Mouse (Mus musculus): ENCODE results near the gene Ces2g. TPM values are rescaled to one million over a fixed set of nuclear protein-coding genes. Genes with fewer than 3 reads are reported as not detected.

The Ces2g gene
- total and polyA plus RNA-seq, 2 experiments: 31.6 to 36.9 TPM

GRCm38 (mm10) chr8:105000586-105000985 lies 39.1 kb downstream of the Ces2g start, which contains the start of gene Ces2h:
Ces2h (plus strand) TSS chr8:105000853.
- peak; percentile 88 for DNase-seq (ENCODE audit: extremely low read depth, low read depth, low spot score)
- Histone ChIP-seq H3K9ac (ENCODE audit: low read depth, low read length) (peak within 1 kb of the TSS; percentile 58), H3K36me3 (ENCODE audit: control insufficient read depth, insufficient read depth, low read length) (no peaks in the 10 kb centered on the region), H3K79me2 (ENCODE audit: control insufficient read depth, insufficient read depth, low read length) (no peaks in the 10 kb centered on the region), H3K27ac (replicated peaks; ENCODE audit: insufficient read depth, low read depth, low read length) (peak within 1 kb of the TSS; percentile 72), H3K27me3 (ENCODE audit: control insufficient read depth, insufficient read depth, low read length) (no peaks in the 10 kb centered on the region), H3K4me1 (ENCODE audit: control insufficient read depth, insufficient read depth, low read length) (peaks cover 20% of the 10 kb centered on the region; the same call in 1 of the 2 replicates), H3K4me3 (ENCODE audit: insufficient read depth, low read depth, low read length) (peak within 1 kb of the TSS; percentile 16)
- WGBS: 37% methylated on average over 7 of the region's 7 CpGs
- TF ChIP-seq CTCF (IDR thresholded peaks at IDR 0.05; ENCODE audit: low read depth, low read length): no peak

- no peak overlapping the region for H3K9ac ChIP-seq (ENCODE audit: low read depth, low read length)
These were observed 48.5 kb downstream of the Ces2g start for GRCm38 (mm10) chr8:105010000-105010399.

GRCm38 (mm10) chr8:105011136-105011535 lies 49.6 kb downstream of the Ces2g start:
- no peaks in the 10 kb centered on the region for H3K36me3 ChIP-seq (ENCODE audit: control insufficient read depth, insufficient read depth, low read length)
- peak; percentile 51 for DNase-seq (ENCODE audit: extremely low read depth, low read depth, low spot score)
- no peak for TF ChIP-seq POLR2A (IDR thresholded peaks at IDR 0.05; ENCODE audit: extremely low read depth, insufficient read depth, low read length)
- peak; percentile 27; the same call in 1 of the 2 replicates for TF ChIP-seq CTCF (IDR thresholded peaks at IDR 0.05; ENCODE audit: low read depth, low read length)
- H3K9ac ChIP-seq (ENCODE audit: low read depth, low read length): no peak overlapping the region; the same call in 1 of the 2 replicates
- no peaks in the 10 kb centered on the region for H3K79me2 ChIP-seq (ENCODE audit: control insufficient read depth, insufficient read depth, low read length)
- no peaks in the 10 kb centered on the region for H3K27me3 ChIP-seq (ENCODE audit: control insufficient read depth, insufficient read depth, low read length)
- H3K4me3 ChIP-seq (ENCODE audit: insufficient read depth, low read depth, low read length): no peak overlapping the region
- peak overlapping the region; percentile 76 for H3K27ac ChIP-seq (replicated peaks; ENCODE audit: insufficient read depth, low read depth, low read length)
- peaks cover 15% of the 10 kb centered on the region for H3K4me1 ChIP-seq (ENCODE audit: control insufficient read depth, insufficient read depth, low read length)
- 79% methylated on average over 12 of the region's 12 CpGs for WGBS

More at GRCm38 (mm10) chr8:105010000-105010399, 48.5 kb downstream of the Ces2g start:
- peak; percentile 91 for DNase-seq (ENCODE audit: extremely low read depth, low read depth, low spot score)
- Histone ChIP-seq H3K79me2 (ENCODE audit: control insufficient read depth, insufficient read depth, low read length) (no peaks in the 10 kb centered on the region), H3K4me3 (ENCODE audit: insufficient read depth, low read depth, low read length) (no peak overlapping the region), H3K4me1 (ENCODE audit: control insufficient read depth, insufficient read depth, low read length) (peaks cover 15% of the 10 kb centered on the region), H3K27ac (replicated peaks; ENCODE audit: insufficient read depth, low read depth, low read length) (peak overlapping the region; percentile 76), H3K27me3 (ENCODE audit: control insufficient read depth, insufficient read depth, low read length) (no peaks in the 10 kb centered on the region), H3K36me3 (ENCODE audit: control insufficient read depth, insufficient read depth, low read length) (no peaks in the 10 kb centered on the region)
- WGBS: 24% methylated on average over 2 of the region's 2 CpGs
- TF ChIP-seq CTCF (IDR thresholded peaks at IDR 0.05; ENCODE audit: low read depth, low read length) (no peak), POLR2A (IDR thresholded peaks at IDR 0.05; ENCODE audit: extremely low read depth, insufficient read depth, low read length) (no peak)

- no peak for DNase-seq (ENCODE audit: extremely low read depth, low read depth, low spot score)
- Histone ChIP-seq H3K4me1 (ENCODE audit: control insufficient read depth, insufficient read depth, low read length) (peaks cover 13% of the 10 kb centered on the region), H3K79me2 (ENCODE audit: control insufficient read depth, insufficient read depth, low read length) (no peaks in the 10 kb centered on the region), H3K4me3 (ENCODE audit: insufficient read depth, low read depth, low read length) (no peak overlapping the region), H3K9ac (ENCODE audit: low read depth, low read length) (no peak overlapping the region), H3K27ac (replicated peaks; ENCODE audit: insufficient read depth, low read depth, low read length) (no peak overlapping the region), H3K27me3 (ENCODE audit: control insufficient read depth, insufficient read depth, low read length) (no peaks in the 10 kb centered on the region), H3K36me3 (ENCODE audit: control insufficient read depth, insufficient read depth, low read length) (no peaks in the 10 kb centered on the region)
- TF ChIP-seq CTCF (IDR thresholded peaks at IDR 0.05; ENCODE audit: low read depth, low read length) (no peak), POLR2A (IDR thresholded peaks at IDR 0.05; ENCODE audit: extremely low read depth, insufficient read depth, low read length) (no peak)
- 97% methylated on average over 5 of the region's 5 CpGs for WGBS
These were observed 52.9 kb downstream of the Ces2g start for GRCm38 (mm10) chr8:105014391-105014790.

Other genes starting within 250 kb of the Ces2g start
- gene Ces2a, start 227.7 kb upstream of the Ces2g start, total RNA-seq (2014; rRNA removed): 551 and 915 TPM in 2 replicates
- 242 and 580 TPM in 2 replicates for gene Ces2a, start 227.7 kb upstream of the Ces2g start, polyA plus RNA-seq (2012; rRNA removed)
- gene Ces2b, start 130.1 kb upstream of the Ces2g start, total RNA-seq (2014; rRNA removed): 0.07 and 0.46 TPM in 2 replicates
- 0.05 and 0.29 TPM in 2 replicates for gene Ces2b, start 130.1 kb upstream of the Ces2g start, polyA plus RNA-seq (2012; rRNA removed)
- gene Ces2c, start 114.7 kb upstream of the Ces2g start, total RNA-seq (2014; rRNA removed): 27.8 and 111 TPM in 2 replicates
- 36.1 and 49.1 TPM in 2 replicates for gene Ces2c, start 114.7 kb upstream of the Ces2g start, polyA plus RNA-seq (2012; rRNA removed)
- 120 and 259 TPM in 2 replicates for gene Ces2e, start 35.5 kb upstream of the Ces2g start, total RNA-seq (2014; rRNA removed)
- 137 and 182 TPM in 2 replicates for gene Ces2e, start 35.5 kb upstream of the Ces2g start, polyA plus RNA-seq (2012; rRNA removed)
- gene Ces2f, start 14.4 kb upstream of the Ces2g start, total RNA-seq (2014; rRNA removed): not detected in 2 replicates
- not detected in 2 replicates for gene Ces2f, start 14.4 kb upstream of the Ces2g start, polyA plus RNA-seq (2012; rRNA removed)
- 0.07 and 0.18 TPM in 2 replicates for gene Ces2h, start 39.1 kb downstream of the Ces2g start, total RNA-seq (2014; rRNA removed)
- gene Ces2h, start 39.1 kb downstream of the Ces2g start, polyA plus RNA-seq (2012; rRNA removed): 0.22 and 0.26 TPM in 2 replicates
- 819 and 925 TPM in 2 replicates for gene Ces3a, start 86.9 kb downstream of the Ces2g start, total RNA-seq (2014; rRNA removed)
- gene Ces3a, start 86.9 kb downstream of the Ces2g start, polyA plus RNA-seq (2012; rRNA removed): 768 and 1,045 TPM in 2 replicates
- 271 and 504 TPM in 2 replicates for gene Ces3b, start 122.0 kb downstream of the Ces2g start, total RNA-seq (2014; rRNA removed)
- 213 and 453 TPM in 2 replicates for gene Ces3b, start 122.0 kb downstream of the Ces2g start, polyA plus RNA-seq (2012; rRNA removed)
- gene Ces4a, start 170.1 kb downstream of the Ces2g start, total RNA-seq (2014; rRNA removed): 0.13 and 0.55 TPM in 2 replicates
- 0.09 and 0.93 TPM in 2 replicates for gene Ces4a, start 170.1 kb downstream of the Ces2g start, polyA plus RNA-seq (2012; rRNA removed)
- 13.2 and 15.7 TPM in 2 replicates for gene Cbfb, start 209.0 kb downstream of the Ces2g start, total RNA-seq (2014; rRNA removed)
- gene Cbfb, start 209.0 kb downstream of the Ces2g start, polyA plus RNA-seq (2012; rRNA removed): 1.8 and 2.8 TPM in 2 replicates

Measured in liver, adult 2 months (tissue).